Mouse (Mus musculus): Measurements from ENCODE around the gene H6pd.

DNA sequence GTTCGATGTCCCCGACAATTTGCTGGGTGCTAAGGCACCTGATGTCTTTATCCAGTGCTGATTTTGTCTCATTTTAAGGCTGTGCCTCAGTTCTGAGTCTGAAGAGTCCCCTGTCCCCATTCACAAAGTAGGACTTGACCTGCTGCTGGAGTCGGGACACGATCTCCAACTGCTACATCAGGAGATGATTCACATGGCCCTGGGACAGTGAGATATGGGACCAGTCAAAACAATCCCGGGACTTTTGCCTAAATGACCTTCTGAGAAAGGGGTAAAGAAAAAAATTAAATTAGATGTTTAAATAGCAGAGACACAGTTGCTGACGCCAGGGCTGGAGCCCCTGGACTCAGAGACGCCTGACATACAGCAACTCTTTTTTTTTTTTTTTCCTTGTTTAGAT lies 75.8 kb downstream of the H6pd start:
- TF ChIP-seq CTCF (IDR thresholded peaks at IDR 0.05; ENCODE audit: control insufficient read depth, insufficient read depth, insufficient read length) (no peak), FOSL1 (IDR thresholded peaks at IDR 0.05; ENCODE audit: insufficient read depth, low read length, poor library complexity, severe bottlenecking) (no peak), MAX (IDR thresholded peaks at IDR 0.05) (no peak), CEBPB (IDR thresholded peaks at IDR 0.05; ENCODE audit: low read depth) (no peak)
